Mouse (Mus musculus): ENCODE measurements around the gene Ube2l6. TPM values are rescaled to one million over a fixed set of nuclear protein-coding genes. Genes with fewer than 3 reads are reported as not detected.
A peak's percentile ranks its signal among the peaks of the same experiment; 100 is the strongest.

The Ube2l6 gene
- 1 to 10 TPM; 6.0 to 6.1 TPM for total RNA-seq (2021)
- long read RNA-seq, experiment 1, partial matches to known transcripts = 0 of 4 reads
- long read RNA-seq, experiment 1, other reads (novel, unspliced or antisense) = 1 of 4 reads
- long read RNA-seq, experiment 2, partial matches to known transcripts = 0 of 4 reads
- long read RNA-seq, experiment 2, other reads (novel, unspliced or antisense) = 1 of 4 reads

DNA sequence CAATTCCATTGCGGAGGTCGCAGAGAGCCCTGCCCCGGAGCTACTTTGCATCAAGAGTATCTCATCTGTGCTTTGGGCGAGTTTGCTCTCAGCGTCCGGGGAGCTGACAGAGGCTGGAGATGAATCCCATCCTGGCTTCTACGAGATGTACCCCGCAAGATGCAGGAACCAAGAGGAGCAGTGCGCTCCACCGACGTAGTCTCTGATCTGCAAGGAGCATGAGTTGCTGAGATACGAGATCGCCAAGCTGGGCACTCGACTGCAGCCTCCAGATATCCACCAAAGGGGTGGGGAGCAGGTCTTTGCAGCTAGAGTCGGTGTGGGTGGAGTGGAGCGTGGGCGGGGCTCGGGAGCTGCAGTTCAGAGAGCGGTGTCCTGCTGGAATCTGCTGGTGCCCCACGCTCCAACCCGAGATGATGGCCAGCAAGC lies at the start of gene Ube2l6:
Gene Ube2l6, plus strand, starts transcription at position 336 of the 429 bp plus-strand sequence.
- no peak for TF ChIP-seq CTCF (conservative IDR thresholded peaks at IDR 0.05)
- peak within 1 kb of the TSS; percentile 76 for H3K4me3 ChIP-seq
- H3K27ac ChIP-seq = peak within 1 kb of the TSS; percentile 66
- peak; percentile 20 to 44 for DNase-seq (ENCODE audit: low spot score in 2 of 2)

DNA sequence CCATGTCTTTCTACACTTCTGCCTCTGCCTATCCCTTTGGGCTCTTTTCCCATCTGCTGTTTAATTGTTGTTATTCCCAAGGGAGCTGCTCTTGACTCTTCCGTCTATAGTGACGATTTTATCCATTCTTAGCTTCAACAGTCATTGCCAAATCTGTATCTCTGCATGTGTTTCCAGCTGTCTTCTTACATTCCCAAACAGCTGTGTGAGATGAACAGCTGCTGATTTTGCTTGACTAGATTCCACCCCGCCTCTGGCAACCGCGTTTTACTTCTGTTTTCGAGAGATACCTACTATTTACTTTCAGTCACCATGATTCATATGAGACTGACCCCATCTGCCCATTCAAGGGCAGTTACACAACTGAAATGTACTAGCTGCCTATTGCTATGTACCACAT lies 48.5 kb upstream of the Ube2l6 start:
- Histone ChIP-seq H3K4me3 (no peak overlapping the region), H3K27ac (no peak overlapping the region)
- no peak for DNase-seq (ENCODE audit: low spot score in 2 of 2)
- no peak for TF ChIP-seq CTCF (conservative IDR thresholded peaks at IDR 0.05)

GRCm38 (mm10) chr2:84756245-84756644 lies 42.4 kb upstream of the Ube2l6 start:
- no peak overlapping the region for H3K4me3 ChIP-seq
- DNase-seq (ENCODE audit: low spot score in 2 of 2) = no peak
- no peak overlapping the region for H3K27ac ChIP-seq
- TF ChIP-seq CTCF (conservative IDR thresholded peaks at IDR 0.05) = no peak

- Histone ChIP-seq H3K4me3 (no peak overlapping the region), H3K27ac (no peak overlapping the region)
- TF ChIP-seq CTCF (conservative IDR thresholded peaks at IDR 0.05) = no peak
- no peak for DNase-seq (ENCODE audit: low spot score in 2 of 2)
Observed at GRCm38 (mm10) chr2:84757026-84757682, 41.5 kb upstream of the Ube2l6 start.

DNA sequence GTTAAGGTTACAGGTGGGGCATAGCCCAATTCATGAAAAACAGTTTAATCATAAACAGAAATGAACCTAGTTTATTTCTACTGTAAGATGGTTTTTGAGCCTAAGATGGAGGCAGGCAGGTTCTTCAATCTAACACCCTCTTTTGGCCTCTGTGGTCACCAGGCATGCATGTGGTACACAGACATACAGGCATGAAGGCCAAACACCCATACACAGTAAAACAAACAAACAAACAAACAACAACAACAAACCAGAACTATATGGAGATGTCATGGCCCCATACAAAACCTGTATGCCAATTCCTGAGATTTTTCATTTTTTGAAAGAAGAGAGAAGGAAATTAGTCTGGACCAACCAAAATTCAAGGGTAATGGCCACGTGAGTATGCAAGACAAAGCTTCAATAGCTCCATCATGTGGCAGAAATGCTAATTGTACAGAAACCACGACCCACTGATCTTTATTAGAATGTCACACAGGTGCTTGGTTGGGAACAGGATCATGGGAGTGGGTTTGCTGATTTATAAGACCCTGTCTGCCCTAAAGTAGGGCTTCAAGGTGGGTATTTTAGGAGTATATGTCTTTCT lies 40.0 kb upstream of the Ube2l6 start:
- Histone ChIP-seq H3K27ac (no peak overlapping the region), H3K4me3 (no peak overlapping the region)
- peak; percentile 84 for TF ChIP-seq CTCF (conservative IDR thresholded peaks at IDR 0.05)
- peak; percentile 55 to 64 for DNase-seq (ENCODE audit: low spot score in 2 of 2)

DNA sequence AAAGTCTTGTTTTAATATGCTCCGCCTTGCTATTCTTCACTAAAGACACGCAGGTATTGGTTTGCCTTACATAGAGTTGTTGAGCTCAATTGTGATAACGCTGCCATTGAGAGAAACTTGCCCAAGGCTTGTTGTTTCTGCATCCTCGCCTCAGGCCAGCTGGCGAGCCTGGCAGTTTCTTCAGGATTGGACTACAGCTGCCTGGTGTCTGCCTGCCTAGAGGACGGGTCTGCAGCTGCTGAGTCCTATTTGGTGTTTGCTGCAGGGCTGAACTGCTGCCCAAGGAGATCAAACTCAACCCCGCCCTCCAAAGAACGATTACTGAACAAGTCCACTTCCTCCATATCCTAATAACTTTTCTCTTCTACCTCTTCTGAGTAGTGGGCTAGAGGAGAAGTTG lies 37.9 kb upstream of the Ube2l6 start:
- DNase-seq (ENCODE audit: low spot score in 2 of 2) = no peak
- Histone ChIP-seq H3K4me3 (no peak overlapping the region), H3K27ac (no peak overlapping the region)
- TF ChIP-seq CTCF (conservative IDR thresholded peaks at IDR 0.05) = no peak

- no peak overlapping the region for H3K27ac ChIP-seq
- TF ChIP-seq CTCF (conservative IDR thresholded peaks at IDR 0.05) = no peak
- H3K4me3 ChIP-seq = no peak overlapping the region
- DNase-seq (ENCODE audit: low spot score in 2 of 2) = no peak
Observed at GRCm38 (mm10) chr2:84761309-84761708, 37.3 kb upstream of the Ube2l6 start.

GRCm38 (mm10) chr2:84761840-84762239 lies 36.8 kb upstream of the Ube2l6 start:
- no peak overlapping the region for H3K27ac ChIP-seq
- TF ChIP-seq CTCF (conservative IDR thresholded peaks at IDR 0.05) = no peak
- no peak for DNase-seq (ENCODE audit: low spot score in 2 of 2)
- H3K4me3 ChIP-seq = no peak overlapping the region

- H3K27ac ChIP-seq = no peak overlapping the region
- no peak overlapping the region for H3K4me3 ChIP-seq
- TF ChIP-seq CTCF (conservative IDR thresholded peaks at IDR 0.05) = no peak
- no peak for DNase-seq (ENCODE audit: low spot score in 2 of 2)
Observed at GRCm38 (mm10) chr2:84762295-84762694, 36.3 kb upstream of the Ube2l6 start.

DNA sequence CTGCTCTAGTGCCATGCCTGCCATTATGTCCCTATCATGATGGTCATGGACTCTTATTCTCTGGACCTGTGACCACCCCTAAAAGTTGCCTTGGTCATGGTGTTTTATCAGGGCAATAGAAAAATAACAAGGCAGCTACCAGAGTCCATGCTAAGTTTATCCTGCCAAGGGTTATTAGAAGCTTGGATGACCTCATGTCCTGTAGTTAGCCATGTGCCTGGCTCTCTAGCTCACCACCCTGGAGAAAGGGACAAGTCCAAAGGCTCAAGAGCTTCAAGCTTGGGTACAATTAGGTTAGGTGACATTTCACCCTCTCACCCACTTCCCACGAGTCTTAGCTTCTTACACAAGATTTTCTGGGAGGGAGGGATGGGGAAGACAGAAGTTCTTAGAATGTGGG lies 35.8 kb upstream of the Ube2l6 start:
- H3K4me3 ChIP-seq = no peak overlapping the region
- no peak for TF ChIP-seq CTCF (conservative IDR thresholded peaks at IDR 0.05)
- no peak for DNase-seq (ENCODE audit: low spot score in 2 of 2)
- H3K27ac ChIP-seq = no peak overlapping the region

- Histone ChIP-seq H3K4me3 (no peak overlapping the region), H3K27ac (no peak overlapping the region)
- TF ChIP-seq CTCF (conservative IDR thresholded peaks at IDR 0.05) = no peak
- DNase-seq (ENCODE audit: low spot score in 2 of 2) = no peak
Observed at GRCm38 (mm10) chr2:84770501-84770900, 28.1 kb upstream of the Ube2l6 start.

GRCm38 (mm10) chr2:84772454-84772853 lies 26.2 kb upstream of the Ube2l6 start:
- no peak for TF ChIP-seq CTCF (conservative IDR thresholded peaks at IDR 0.05)
- Histone ChIP-seq H3K27ac (no peak overlapping the region), H3K4me3 (no peak overlapping the region)
- DNase-seq (ENCODE audit: low spot score in 2 of 2) = no peak

DNA sequence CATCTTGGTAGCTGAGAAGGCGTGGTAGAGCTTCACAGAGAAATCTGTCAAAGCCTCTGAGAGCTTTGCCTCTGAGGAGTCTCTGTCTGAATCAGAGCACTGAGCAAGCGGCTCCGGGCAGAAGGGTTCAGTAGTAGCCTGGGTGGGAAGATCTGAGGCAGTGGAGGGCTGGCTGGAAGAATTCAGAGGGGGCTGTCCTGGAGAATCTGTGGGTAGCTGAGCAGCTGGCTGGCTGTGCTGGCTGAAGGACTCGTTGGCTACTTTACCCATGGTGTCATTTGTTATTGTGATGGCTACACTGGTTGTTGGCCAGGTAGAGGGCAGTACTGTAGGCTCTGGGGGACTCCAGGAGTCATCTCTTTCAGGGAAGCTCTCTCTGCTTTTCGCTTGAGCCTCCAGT lies 25.4 kb upstream of the Ube2l6 start:
- H3K27ac ChIP-seq = no peak overlapping the region
- no peak for DNase-seq (ENCODE audit: low spot score in 2 of 2)
- TF ChIP-seq CTCF (conservative IDR thresholded peaks at IDR 0.05) = no peak
- no peak overlapping the region for H3K4me3 ChIP-seq

DNA sequence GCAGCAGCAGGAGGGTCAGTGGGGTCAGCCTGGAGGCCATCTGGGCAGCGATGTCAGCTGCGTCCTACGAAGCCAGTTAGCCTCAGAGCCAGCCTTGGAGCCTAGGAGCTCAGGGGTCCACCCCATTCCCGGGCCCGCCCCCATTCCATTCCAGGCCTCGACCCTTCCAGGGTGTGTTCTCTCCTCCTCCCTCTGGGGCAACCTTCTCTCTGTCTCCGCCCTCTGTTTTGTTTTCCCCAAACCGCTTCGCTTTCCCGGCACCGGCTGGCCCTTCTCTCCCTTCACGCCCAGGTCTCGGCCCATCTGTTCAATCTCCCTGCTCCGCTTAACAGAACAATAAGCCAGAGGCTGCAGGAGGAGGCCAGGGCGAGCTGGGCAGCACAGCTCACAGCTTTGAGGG lies 23.9 kb upstream of the Ube2l6 start:
- H3K27ac ChIP-seq = peak overlapping the region; percentile 64
- TF ChIP-seq CTCF (conservative IDR thresholded peaks at IDR 0.05) = no peak
- no peak for DNase-seq (ENCODE audit: low spot score in 2 of 2)
- peak overlapping the region; percentile 34; the same call in 1 of the 2 replicates for H3K4me3 ChIP-seq

Data from layer of hippocampus, adult 2 months (tissue).